Mouse (Mus musculus) cerebellum, postnatal 25 days (tissue): ENCODE measurements around the gene Gtf3c1.
"Not testable (repeated sequence)": the region's sequence is repeated elsewhere in the genome, so short reads cannot be mapped to it uniquely, and the experiment has no call there.

Experiments
- DNase-seq, 2 experiments: peaks; one replicate each; pipeline ENCODE4 v3.0.0; 2021; ENCODE audit warnings: mixed read lengths in 2 of 2

Gene Gtf3c1

GRCm38 (mm10) chr7:125707593-125708022 lies at the start of gene Gtf3c1, which contains the start of gene D430042O09Rik:
Gene Gtf3c1 (minus strand): TSS chr7:125707780.
Gene D430042O09Rik (plus strand): TSS chr7:125707888.
- peak; percentile 100 for DNase-seq

DNA sequence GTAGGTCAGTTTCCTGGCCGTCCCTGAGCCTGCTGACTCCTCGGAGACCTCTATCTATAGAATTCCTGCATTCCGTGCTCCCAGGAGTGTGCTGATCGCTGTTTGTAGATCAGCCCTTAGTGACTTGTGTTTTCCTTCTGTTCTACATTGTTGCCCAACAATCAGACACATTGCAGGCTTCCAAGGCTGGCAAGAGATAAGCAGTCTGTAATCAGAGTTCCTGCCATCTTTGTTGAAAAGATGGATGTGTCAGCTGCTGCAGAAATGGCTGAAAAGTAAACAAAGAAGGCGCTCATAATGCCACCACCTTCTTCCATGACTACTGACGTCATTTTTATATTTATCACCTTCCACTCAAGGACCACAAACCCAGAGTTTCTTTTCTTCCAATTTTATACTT lies 49.2 kb upstream of the Gtf3c1 start:
- DNase-seq, result no peak

DNA sequence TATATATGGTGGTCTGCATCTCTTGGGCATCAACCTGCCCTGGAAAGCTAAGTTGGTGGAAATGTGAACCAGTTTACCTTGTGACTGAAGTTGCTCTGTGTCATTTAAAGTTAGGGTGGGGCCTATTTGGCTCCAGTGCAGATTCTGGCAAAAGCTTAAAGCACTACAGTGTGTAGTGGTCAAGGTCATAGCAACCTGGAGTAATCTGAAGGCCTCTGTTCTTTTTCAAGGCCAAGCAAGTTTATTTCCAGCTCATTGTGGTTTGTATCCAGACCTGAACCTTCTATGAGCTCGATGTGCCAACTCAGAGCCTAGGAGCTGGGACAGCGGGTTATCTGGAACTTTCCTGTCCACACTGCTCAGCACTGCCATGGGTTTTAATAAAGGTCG lies 45.7 kb upstream of the Gtf3c1 start:
- no peak for DNase-seq

GRCm38 (mm10) chr7:125752699-125753325 lies 45.2 kb upstream of the Gtf3c1 start:
- DNase-seq, result no peak

GRCm38 (mm10) chr7:125748186-125748585 lies 40.6 kb upstream of the Gtf3c1 start:
- DNase-seq, result peak; percentile 24 to 32

DNA sequence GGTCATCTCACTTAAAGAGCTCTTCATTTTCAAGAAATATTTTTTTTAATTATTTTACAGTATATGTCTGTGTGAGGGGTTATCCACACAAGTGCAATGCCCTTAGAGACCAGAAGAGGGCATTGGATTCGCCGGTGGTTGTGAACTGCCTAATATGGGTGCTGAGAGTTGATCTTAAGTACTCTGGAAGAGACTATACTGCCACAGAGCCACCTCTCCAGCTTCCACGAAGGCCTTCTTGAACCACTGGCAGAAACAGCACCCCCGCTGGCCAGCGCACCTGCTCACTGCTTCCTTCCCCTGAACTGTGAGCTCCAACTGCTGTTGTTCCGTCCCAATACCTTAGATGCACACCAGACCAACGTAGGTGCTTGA lies 39.7 kb upstream of the Gtf3c1 start:
- DNase-seq, result peak in 1 of 2 experiments; percentile 22

DNA sequence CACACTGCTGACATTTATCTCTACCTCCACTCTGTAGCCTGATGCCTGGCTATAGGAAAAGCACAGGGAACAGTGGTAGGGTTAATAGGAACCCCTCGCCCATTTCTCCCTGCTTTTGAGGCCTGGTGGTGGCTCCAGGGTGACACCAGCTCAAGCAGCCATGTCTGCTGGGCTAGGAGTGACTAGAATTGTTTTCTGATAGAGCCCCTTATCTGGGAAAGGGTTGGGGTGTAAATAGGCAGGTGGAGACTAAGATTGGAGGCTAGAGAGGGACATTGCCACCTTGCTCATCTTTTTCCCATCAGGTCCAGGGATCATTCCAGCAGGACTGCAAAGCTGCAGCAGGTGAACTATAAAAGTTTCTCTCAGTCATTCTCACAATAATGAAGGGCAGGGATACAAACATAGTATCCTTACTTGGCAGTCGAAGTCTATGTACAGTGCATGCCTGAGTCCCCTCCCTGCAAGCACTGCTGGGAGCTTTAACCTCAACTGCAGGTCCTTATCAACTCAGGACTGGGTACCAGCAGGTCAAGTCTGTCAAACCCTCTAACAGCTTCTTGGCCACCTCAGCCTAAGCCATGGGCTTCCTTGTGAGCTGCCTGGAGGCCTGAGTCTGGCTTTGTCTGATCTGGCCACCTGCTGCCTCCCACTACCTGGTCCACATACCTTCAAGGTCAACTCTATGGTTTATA lies 39.2 kb upstream of the Gtf3c1 start:
- DNase-seq, result no peak

DNA sequence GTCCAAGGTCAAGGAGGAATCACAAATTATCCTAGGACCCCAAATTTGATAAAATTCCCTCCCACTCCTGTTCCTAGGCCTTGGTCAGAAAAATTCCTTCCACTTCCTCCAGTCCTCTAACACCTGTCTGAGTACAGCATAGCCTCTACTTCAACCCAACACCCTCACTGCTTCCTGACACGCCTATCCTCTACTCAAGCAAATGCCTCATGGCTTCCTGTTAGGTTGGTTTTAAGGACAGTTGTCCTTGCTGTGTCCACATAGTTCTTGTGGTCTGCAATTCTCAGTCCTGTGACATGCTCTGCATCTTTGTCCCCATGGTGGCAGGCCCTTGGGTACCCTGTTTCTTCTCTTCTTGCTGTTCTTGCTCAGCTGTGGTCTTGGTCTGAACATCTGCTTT lies 37.2 kb upstream of the Gtf3c1 start:
- DNase-seq, result no peak

- no peak for DNase-seq
Measured at GRCm38 (mm10) chr7:125741271-125741703, 33.7 kb upstream of the Gtf3c1 start.

DNA sequence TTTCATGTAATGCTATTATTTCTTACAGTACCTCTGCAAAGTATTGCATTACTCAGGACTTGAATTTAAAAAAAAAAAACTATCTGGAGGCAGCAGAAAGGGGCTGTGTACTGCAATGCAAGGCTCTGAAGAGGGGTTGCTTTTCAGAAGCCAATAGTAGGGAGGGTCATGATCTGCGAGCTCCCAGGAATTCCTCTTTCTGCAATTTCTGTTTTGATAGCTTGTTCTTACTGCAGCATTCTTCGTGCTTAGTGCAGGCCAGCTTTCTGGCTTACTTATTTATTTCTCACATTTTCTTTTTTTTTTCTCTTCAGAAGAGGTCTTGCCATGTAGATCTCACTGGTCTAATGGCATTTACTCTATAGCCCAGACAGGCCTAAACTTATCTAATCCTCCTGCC lies 32.9 kb upstream of the Gtf3c1 start:
- no peak for DNase-seq

- no peak for DNase-seq
Measured at GRCm38 (mm10) chr7:125736366-125737015, 28.9 kb upstream of the Gtf3c1 start.

DNA sequence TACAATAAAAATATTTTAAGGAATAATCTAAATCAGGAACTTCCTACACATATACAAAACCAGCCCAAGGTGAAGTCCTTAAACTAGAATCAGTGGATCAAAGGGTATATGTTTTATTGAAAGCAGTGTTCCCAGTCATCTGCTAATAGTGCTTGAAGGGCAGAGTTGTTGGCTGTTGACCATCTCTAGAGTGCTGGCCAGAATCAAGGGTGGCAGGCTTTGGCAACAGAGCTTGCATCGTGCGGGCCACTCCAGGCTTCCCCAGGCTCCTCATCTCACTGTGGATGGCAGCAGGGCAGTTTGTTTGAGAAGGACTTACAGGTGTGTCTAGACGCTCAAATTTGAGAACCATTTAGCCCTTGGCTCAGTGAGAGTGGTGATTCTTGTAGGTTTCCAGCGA lies 26.2 kb upstream of the Gtf3c1 start:
- DNase-seq, result peak; percentile 29 to 48

DNA sequence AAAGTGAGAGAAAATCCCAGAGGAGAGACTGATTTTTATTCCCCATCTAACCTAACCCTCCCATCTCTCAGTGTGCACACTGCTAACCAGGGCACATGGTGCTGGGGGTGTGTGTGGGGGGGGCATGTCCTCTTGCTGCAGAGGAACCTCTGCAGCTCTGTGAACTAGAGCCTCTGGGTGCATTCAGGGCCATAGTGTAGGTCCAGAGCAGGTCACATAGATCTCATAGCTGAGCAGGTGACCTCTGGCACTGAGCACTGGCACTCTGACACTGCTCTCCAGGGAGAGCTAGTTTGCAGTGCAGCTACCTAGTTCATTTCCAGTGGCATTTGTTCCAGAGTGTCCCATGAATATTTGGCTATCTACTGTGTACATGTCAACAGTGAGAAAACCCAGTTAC lies 24.1 kb upstream of the Gtf3c1 start:
- no peak for DNase-seq

DNA sequence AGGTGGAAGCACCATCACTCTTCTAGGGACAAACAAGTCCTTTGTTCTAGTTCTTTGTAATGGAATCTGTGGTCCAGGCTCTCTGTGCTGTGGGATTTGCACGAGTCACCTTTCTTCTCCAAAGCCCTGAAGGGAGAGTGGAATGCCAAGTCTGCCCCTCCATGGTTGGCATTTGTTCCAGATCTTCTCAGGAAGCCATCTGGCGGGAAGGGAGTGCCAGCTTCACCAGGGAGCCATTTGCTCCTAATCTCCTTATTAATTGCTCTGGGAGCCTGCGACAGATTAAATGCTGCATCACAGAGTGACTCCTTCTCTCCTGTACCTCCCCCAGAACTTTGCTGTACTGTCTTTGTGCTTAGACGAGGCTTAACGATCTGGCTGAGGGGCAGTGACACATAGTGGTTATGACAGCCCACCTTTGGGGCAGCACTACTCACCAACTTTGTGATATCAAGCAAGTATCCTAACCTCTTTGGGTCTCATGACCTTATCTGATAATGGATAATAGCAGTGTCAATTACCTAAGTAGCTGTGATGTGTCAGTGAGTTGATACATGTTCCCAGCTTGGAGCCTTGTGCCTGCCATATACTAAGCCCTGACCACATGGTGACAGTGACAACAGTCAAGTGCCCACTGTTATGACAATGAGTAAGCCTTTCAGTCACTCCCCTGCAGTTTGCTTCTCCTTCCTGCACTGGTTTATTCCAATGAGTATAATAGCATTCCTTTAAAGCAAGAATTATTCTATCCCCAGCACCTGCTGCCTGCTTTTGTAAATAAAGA lies 15.8 kb upstream of the Gtf3c1 start:
- DNase-seq, result peak; percentile 89

- peak in 1 of 2 experiments; percentile 45 for DNase-seq
Measured at GRCm38 (mm10) chr7:125722127-125722526, 14.5 kb upstream of the Gtf3c1 start.

DNA sequence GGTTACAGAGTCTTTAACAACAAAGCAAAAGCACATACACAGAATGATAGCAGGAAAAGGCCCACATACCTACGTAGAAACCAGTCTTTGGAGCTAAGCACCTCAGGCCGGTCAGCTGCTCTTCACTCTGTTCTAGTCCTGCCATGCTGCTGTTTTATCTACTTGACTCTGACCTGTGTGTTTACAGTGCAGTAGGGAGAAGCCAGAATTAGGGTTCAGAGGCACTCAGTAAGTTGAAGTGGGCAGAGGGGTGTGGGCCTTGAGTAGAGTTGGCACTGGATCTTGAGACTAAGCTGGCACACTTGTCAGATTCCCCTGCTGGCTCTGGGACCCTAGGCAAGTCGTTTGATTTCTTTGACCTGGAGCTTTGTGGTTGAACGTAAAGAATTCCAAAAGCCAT lies 13.5 kb upstream of the Gtf3c1 start:
- DNase-seq, result no peak

DNA sequence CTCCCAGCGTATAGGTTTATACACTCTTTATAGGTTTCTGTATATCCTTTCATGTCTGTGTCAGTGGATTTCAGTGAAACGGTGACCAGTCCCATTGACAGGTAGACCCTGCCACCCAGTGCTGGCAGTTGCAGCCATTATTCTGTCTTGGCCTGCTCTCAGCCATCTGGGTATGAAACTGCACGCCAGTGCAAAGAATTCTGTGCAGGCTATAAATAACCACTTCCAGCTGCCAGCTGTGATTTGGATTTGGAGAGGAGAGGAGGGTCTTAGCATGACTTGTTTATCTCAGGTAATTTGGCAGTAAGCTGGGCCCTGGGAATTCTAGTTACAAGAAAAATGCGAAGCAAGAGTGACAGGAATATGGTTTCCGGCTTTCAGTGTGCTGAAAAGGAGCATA lies 12.8 kb upstream of the Gtf3c1 start:
- DNase-seq, result no peak

GRCm38 (mm10) chr7:125717612-125718011 lies 10.0 kb upstream of the Gtf3c1 start:
- no peak for DNase-seq

DNA sequence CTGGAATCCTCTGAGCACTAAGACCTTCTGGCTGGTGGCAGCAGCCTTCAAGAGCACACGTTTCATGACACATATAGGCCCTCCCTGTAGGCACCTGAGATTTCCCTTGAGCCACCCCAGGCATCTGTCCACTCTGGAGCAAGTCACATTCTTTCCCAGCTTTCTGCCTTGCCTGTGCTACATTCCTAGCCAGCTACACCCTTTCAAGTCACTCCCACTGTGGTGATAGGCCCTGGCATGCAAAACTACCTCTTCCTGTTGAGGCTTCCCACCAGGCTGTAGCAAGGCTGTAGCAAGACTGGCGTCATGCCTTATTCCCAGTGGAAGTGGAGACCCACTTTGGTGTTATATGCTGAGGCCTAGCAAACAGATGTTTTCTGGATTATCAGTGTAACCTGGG lies 9.1 kb upstream of the Gtf3c1 start:
- no peak for DNase-seq

DNA sequence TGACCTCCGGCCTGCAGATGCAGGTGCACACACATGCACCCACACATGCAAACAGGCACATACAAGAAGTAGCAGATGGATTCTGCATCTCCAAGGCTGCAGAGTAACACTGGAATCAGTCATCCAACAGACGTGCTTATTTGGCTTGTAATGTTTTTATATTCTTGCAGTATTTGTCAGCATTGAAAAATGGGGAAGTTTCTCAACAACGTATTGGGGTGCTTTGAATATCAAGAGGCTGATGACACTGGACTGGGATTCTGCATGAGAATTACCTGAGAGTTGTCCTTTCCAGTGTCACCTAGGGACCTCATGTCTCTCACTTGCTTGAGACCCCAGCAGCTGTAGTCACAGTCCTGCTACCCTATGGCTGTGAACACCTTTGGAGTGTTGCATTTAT lies 7.2 kb upstream of the Gtf3c1 start:
- DNase-seq, result no peak

DNA sequence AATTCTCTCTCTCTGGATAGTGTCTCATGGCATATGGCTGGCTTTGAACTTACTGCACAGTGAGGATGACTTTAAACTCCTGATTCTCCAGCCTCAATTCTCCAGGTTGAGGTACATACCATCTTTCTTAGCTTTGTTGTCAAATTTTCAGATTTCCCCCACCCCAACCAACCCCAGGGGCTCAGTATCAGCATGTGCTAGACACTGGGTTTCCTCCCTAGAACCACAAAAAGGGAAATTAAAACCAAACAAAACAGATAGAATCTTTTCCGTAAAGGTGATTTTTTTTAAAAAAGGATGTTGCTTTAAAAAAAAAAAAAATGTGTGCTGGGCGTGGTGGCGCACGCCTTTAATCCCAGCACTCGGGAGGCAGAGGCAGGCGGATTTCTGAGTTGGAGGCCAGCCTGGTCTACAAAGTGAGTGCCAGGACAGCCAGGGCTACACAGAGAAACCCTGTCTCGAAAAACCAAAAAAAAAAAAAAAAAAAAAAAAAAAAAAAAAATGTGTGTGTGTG lies 6.0 kb upstream of the Gtf3c1 start:
- DNase-seq, result not testable (repeated sequence)

DNA sequence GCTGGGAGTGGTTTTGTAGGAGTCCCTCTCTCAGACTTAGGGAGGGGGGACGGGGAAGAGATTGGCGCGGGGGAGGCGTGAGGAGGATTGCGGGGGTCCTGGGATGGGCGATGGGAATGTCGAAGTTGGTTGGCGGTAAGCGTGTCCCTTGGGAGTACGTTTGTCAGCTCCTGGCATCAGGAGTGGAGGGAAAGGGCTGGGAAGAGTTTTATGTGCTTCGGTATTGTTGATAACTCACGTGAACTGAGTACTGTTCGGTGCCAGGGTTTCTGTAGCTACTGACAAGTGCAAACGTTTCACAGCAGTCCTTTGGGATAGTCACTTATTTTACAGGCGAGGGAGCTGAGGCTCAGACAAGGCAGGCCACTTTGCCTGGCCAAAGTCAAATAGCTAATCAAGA lies 520 bp upstream of the Gtf3c1 start:
- DNase-seq, result no peak

- peak in 1 of 2 experiments; percentile 80 for DNase-seq
Measured at GRCm38 (mm10) chr7:125707186-125707585, 394 bp downstream of the Gtf3c1 start.
